Mouse (Mus musculus) cortical plate, adult 2 months (tissue): ENCODE data around the gene Emd.

ENCODE experiments used
- CTCF ChIP-seq: fragments of 200-500 bp; IDR thresholded peaks from 2 replicates; pipeline ENCODE4 v1.5.1; 2011; ENCODE audit warnings: mild to moderate bottlenecking, control low read depth, low read length; ENCODE audit not compliant: insufficient read depth; ENCODE audit errors: extremely low read depth
- POLR2A ChIP-seq: fragments of 200-500 bp; IDR thresholded peaks from 2 replicates; pipeline ENCODE4 v1.6.1; 2011; ENCODE audit warnings: mild to moderate bottlenecking, low read length, control low read depth; ENCODE audit not compliant: insufficient read depth; ENCODE audit errors: extremely low read depth

DNA sequence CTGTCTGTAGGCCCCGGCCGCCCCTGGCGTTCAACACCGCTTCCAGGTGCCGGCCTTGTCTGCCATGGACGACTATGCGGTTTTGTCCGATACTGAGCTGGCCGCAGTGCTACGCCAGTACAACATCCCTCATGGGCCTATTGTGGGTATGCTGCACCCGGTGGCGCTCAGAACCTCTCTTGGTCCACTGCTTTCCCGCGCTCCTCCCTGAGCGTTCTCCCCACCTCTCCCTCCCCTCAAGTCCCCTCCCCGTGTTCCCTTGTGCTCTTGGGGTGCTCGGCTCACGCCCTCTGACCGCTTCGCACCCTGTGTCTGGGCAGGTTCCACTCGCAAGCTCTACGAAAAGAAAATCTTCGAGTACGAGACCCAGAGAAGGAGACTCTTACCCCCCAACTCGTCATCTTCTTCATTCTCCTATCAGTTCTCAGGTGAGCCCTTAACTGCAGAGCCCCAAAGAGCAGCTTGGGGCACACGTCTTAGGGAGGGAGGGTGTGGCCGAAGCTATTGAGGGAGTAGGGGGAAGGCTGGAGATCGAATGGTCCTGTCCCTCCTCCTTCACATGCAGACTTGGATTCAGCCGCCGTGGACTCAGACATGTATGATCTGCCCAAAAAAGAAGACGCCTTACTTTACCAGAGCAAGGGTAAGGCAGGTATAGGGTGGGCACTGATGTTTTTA, 540 bp downstream of the Emd start:
- no peak for TF ChIP-seq CTCF
- no peak for TF ChIP-seq POLR2A
